Mouse (Mus musculus) hindbrain, postnatal 0 days (tissue): ENCODE results near the gene Fry. TPM values are rescaled to one million over a fixed set of nuclear protein-coding genes. Genes with fewer than 3 reads are reported as not detected.
"Not testable (repeated sequence)": the region's sequence is repeated elsewhere in the genome, so short reads cannot be mapped to it uniquely, and the experiment has no call there.

Experiments
- ATAC-seq: fragments of 200-750 bp; cut with Nextera tagmentation; 2 replicates; pipeline ENCODE4 v1.8.0; 2017; ENCODE audit warnings: mild to moderate bottlenecking, moderate TSS enrichment, moderate library complexity
- DNase-seq: peaks from one replicate; pipeline ENCODE4 v3.0.0-alpha.2; 2015; ENCODE audit warnings: low spot score
- H3K27ac ChIP-seq: fragments of 300-500 bp; sonication (generic); 2 replicates; pipeline ENCODE4 v1.5.1; 2014; ENCODE audit warnings: mild to moderate bottlenecking
- H3K27me3 ChIP-seq: fragments of 300-500 bp; sonication (generic); 2 replicates; pipeline ENCODE4 v1.6.1; 2014; ENCODE audit warnings: low read length, mixed read lengths; ENCODE audit not compliant: insufficient read depth
- H3K36me3 ChIP-seq: fragments of 300-500 bp; sonication (generic); 2 replicates; pipeline ENCODE4 v1.6.1; 2014; ENCODE audit warnings: low read length, mixed read lengths; ENCODE audit not compliant: insufficient read depth
- H3K4me1 ChIP-seq: fragments of 300-500 bp; sonication (generic); 2 replicates; pipeline ENCODE4 v1.6.1; 2014; ENCODE audit warnings: antibody characterized with exemption, low read length, mixed read lengths; ENCODE audit not compliant: insufficient read depth
- H3K4me2 ChIP-seq: fragments of 300-500 bp; sonication (generic); 2 replicates; pipeline ENCODE4 v1.6.1; 2014; ENCODE audit warnings: low read depth, mild to moderate bottlenecking, low read length, moderate library complexity, mixed read lengths
- H3K4me3 ChIP-seq: fragments of 300-500 bp; sonication (generic); 2 replicates; pipeline ENCODE4 v1.5.1; 2014; ENCODE audit warnings: low read length
- H3K9ac ChIP-seq: fragments of 300-500 bp; sonication (generic); replicated peaks from 2 replicates; pipeline ENCODE4 v1.6.1; 2014; ENCODE audit warnings: mild to moderate bottlenecking, low read length, moderate library complexity, mixed read lengths
- H3K9me3 ChIP-seq: fragments of 300-500 bp; sonication (generic); 2 replicates; pipeline ENCODE4 v1.6.1; 2016; ENCODE audit warnings: low read length, mixed read lengths
- CTCF ChIP-seq: IDR thresholded peaks from 2 replicates; pipeline ENCODE4 v1.5.1; 2016; ENCODE audit warnings: antibody characterized with exemption, control low read depth, low read depth
- WGBS: fragments of 180-500 bp; shearing (Covaris S2); extraction: QIAGEN DNeasy Blood & Tissue Kit; methylation state at CpG from one replicate; pipeline ENCODE4 v1.1.7; 2014; 5-methylcytosine and 5-hydroxymethylcytosine counted together
- polyA plus RNA-seq: library from polyadenylated mRNA; unstranded; fragments of >200 nt; fragmentation: Nextera tagmentation; extraction: Ambion mirVana; gene quantifications from 2 replicates; pipeline ENCODE4 v1.2.1, GENCODE M21; 2015
- total RNA-seq: library from RNA; depleted of rRNA; stranded (reverse); fragments of >200 nt; gene quantifications from 2 replicates; pipeline ENCODE4 v1.2.3, GENCODE M21; 2014

The Fry gene
- total and polyA plus RNA-seq, 2 experiments from 2014 or later = 47.7 to 122 TPM

DNA sequence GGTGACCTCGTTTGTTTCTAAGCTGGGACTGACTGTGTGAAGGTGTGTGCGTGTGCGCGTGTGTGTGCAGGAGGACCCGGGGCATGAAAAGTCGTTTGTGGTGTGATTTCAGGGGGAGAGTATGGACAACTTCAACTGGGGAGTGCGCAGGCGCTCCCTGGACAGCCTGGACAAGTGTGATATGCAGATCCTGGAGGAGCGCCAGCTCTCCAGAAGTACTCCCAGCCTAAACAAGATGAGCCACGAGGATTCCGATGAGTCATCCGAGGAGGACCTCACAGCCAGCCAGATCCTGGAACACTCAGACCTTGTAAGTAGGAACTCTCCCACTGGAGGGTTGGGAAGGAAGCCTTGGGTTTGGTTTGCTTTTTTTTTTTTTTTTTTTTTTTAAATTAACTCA lies 347.7 kb downstream of the Fry start:
- peak; percentile 58 for ATAC-seq
- Histone ChIP-seq H3K36me3 (peaks cover 32% of the 10 kb centered on the region), H3K4me3 (no peak overlapping the region), H3K4me1 (no peaks in the 10 kb centered on the region), H3K27ac (no peak overlapping the region), H3K9me3 (no peaks in the 10 kb centered on the region), H3K27me3 (no peaks in the 10 kb centered on the region), H3K9ac (no peak overlapping the region), H3K4me2 (no peak overlapping the region)
- whole genome bisulfite sequencing = 71% methylated on average over 12 of the region's 12 CpGs
- no peak for TF ChIP-seq CTCF
- peak; percentile 46 for DNase-seq

DNA sequence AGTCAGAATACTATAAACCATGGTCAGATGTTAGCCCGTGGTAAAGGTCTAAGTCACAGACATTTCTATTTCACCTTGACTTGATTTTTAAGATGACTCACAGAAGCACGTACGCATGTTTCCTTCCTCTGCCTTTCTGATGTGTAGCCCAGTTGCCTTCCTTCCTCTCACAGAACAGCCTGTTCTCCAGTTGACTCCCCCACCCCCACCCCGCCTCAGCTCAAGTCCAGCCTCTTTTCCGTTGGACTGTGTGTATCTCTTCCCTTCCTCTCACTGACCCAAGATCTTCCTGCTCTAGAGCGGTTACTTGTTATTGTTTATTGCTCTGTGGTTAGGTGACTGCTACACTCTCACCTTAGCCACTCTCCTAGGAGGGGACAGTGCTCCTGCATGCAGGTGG lies 350.0 kb downstream of the Fry start:
- Histone ChIP-seq H3K9me3 (no peaks in the 10 kb centered on the region), H3K36me3 (peaks cover 53% of the 10 kb centered on the region), H3K4me3 (no peak overlapping the region), H3K4me1 (no peaks in the 10 kb centered on the region), H3K27ac (no peak overlapping the region), H3K9ac (no peak overlapping the region), H3K4me2 (no peak overlapping the region), H3K27me3 (no peaks in the 10 kb centered on the region)
- 81% methylated on average over 6 of the region's 6 CpGs for WGBS
- no peak for TF ChIP-seq CTCF
- ATAC-seq = no peak
- DNase-seq = no peak

DNA sequence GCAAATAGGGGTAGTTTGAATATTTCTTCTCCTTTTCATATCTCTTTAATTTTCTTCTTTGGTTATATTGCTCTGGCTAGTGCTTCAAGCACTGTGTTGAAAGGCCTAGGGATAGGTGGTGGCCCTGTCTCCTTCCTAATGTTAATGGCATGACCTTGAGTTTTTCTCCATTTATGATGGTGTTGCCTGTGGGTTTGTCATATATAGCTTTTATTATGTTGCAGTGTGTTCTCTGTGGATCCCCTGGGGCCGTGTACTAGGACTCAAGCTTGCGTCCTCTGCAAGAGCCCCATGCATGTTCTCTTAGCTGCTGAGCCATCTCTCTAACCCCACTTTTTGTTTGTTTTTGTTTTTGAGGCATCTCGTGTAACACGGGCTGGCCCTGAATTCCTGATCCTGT lies 358.9 kb downstream of the Fry start:
- H3K4me2 ChIP-seq = no peak overlapping the region
- H3K27ac ChIP-seq = no peak overlapping the region
- no peak for ATAC-seq
- H3K27me3 ChIP-seq = no peaks in the 10 kb centered on the region
- peaks cover 35% of the 10 kb centered on the region for H3K36me3 ChIP-seq
- no peaks in the 10 kb centered on the region for H3K9me3 ChIP-seq
- TF ChIP-seq CTCF = no peak
- H3K4me3 ChIP-seq = no peak overlapping the region
- H3K9ac ChIP-seq = no peak overlapping the region
- H3K4me1 ChIP-seq = no peaks in the 10 kb centered on the region
- DNase-seq = no peak
- WGBS = 71% methylated on average over 4 of the region's 4 CpGs

- H3K9me3 ChIP-seq = no peaks in the 10 kb centered on the region
- 73% methylated on average over 4 of the region's 4 CpGs for WGBS
- no peak for ATAC-seq
Measured at GRCm38 (mm10) chr5:150478612-150479011, 360.2 kb downstream of the Fry start.

GRCm38 (mm10) chr5:150485198-150485597 lies 366.8 kb downstream of the Fry start:
- WGBS = 74% methylated on average over 3 of the region's 3 CpGs
- Histone ChIP-seq H3K4me3 (no peak overlapping the region), H3K27me3 (no peaks in the 10 kb centered on the region), H3K4me2 (no peak overlapping the region), H3K9me3 (no peaks in the 10 kb centered on the region), H3K36me3 (peaks cover 28% of the 10 kb centered on the region), H3K27ac (no peak overlapping the region), H3K9ac (no peak overlapping the region), H3K4me1 (no peaks in the 10 kb centered on the region)
- ATAC-seq (no peak), DNase-seq (peak; percentile 58)
- peak; percentile 71 for TF ChIP-seq CTCF

More at GRCm38 (mm10) chr5:150478612-150479011, 360.2 kb downstream of the Fry start:
- Histone ChIP-seq H3K9ac (no peak overlapping the region), H3K4me3 (no peak overlapping the region), H3K36me3 (peaks cover 35% of the 10 kb centered on the region), H3K27ac (no peak overlapping the region), H3K27me3 (no peaks in the 10 kb centered on the region), H3K4me1 (no peaks in the 10 kb centered on the region), H3K4me2 (no peak overlapping the region)
- no peak for TF ChIP-seq CTCF
- DNase-seq = no peak

GRCm38 (mm10) chr5:150490285-150490684 lies 371.8 kb downstream of the Fry start:
- whole genome bisulfite sequencing = 82% methylated on average over 3 of the region's 3 CpGs
- Histone ChIP-seq H3K4me3 (no peak overlapping the region), H3K36me3 (peaks cover 7% of the 10 kb centered on the region), H3K4me1 (no peaks in the 10 kb centered on the region), H3K9me3 (no peaks in the 10 kb centered on the region), H3K9ac (no peak overlapping the region), H3K4me2 (no peak overlapping the region), H3K27ac (no peak overlapping the region), H3K27me3 (no peaks in the 10 kb centered on the region)
- no peak for TF ChIP-seq CTCF
- DNase-seq (no peak), ATAC-seq (no peak)

- no peak for DNase-seq
- H3K27ac ChIP-seq = no peak overlapping the region
- WGBS = 80% methylated on average over 8 of the region's 8 CpGs
- no peaks in the 10 kb centered on the region for H3K9me3 ChIP-seq
- H3K4me1 ChIP-seq = no peaks in the 10 kb centered on the region
- no peak overlapping the region for H3K4me3 ChIP-seq
- H3K36me3 ChIP-seq = peaks cover 12% of the 10 kb centered on the region
- H3K9ac ChIP-seq = no peak overlapping the region
- no peak for TF ChIP-seq CTCF
- no peak overlapping the region for H3K4me2 ChIP-seq
- no peaks in the 10 kb centered on the region for H3K27me3 ChIP-seq
- no peak for ATAC-seq
Measured at GRCm38 (mm10) chr5:150490821-150491220, 372.4 kb downstream of the Fry start.

DNA sequence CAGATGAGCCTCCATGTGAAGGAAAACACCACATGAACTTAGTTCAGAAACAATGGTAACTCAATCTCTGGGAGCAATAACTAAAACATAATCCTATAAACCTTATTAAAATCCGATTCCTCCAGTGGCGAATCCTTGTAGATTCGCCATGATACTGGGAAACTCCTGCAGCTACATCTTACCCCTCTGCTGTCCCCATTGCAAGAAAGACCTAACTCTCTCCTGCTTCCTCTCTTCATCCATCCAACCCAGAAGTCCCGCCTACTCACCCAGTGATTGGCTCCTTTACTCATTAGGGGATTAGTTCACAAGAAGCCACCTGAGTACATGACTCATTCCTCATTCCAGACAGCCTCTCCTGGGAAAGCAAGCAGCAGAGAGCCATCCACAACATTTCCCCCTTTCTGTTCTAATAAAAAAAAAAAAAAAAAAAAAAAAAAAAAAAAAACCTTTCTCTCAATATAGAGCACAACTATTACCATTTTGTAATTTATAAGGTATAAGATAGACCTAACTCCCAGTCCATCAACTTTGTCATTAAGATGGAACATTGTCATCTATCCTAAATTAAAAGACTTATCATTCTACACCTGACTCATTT lies 373.2 kb downstream of the Fry start:
- not testable (repeated sequence) for H3K9me3 ChIP-seq, H3K4me2 ChIP-seq, H3K4me3 ChIP-seq, H3K4me1 ChIP-seq, ATAC-seq, H3K27me3 ChIP-seq, H3K27ac ChIP-seq, DNase-seq, H3K9ac ChIP-seq
- 93% methylated on average over 4 of the region's 4 CpGs for WGBS
- peaks cover 18% of the 10 kb centered on the region for H3K36me3 ChIP-seq
